Mouse (Mus musculus): ENCODE data around the gene Mical3.
A peak's percentile ranks its signal among the peaks of the same experiment; 100 is the strongest.

Mical3 gene

GRCm38 (mm10) chr6:120965814-120966213 lies 165.0 kb downstream of the Mical3 start:
- DNase-seq (ENCODE audit: low read depth, low spot score) = no peak

GRCm38 (mm10) chr6:120964179-120964578 lies 166.6 kb downstream of the Mical3 start:
- peak; percentile 43 for DNase-seq (ENCODE audit: low read depth, low spot score)

DNA sequence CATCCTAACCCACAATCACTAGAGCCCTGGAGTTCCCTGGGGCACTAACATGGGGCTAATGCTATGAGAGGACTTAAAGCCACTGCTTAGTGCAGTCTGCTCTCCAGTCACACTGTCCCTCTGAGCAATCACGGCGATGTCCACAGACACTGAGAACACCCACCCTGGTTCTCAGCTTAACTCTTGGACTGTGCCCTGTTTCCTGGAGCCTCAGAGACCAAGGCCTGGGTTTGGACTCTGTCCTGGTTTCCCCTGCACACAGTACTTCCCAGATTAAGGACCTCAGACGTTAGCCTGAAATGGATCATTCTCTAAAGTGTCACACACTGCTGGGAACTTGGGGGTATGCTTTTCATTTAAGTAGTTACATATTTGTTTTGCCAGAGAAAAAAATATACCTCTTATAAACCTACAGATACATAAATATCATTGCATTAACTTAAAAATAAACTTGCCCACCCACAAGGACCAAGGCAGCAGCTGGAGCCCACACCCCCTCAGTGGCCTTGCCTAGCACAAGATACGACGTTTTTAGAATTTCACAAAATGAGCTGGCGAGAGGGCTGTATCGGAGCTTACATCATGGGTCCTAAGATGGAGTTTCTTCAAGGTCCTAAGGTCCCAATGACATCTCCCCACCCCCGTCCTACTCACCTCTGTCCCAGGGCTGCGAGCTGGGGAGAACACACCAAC lies 170.3 kb downstream of the Mical3 start:
- DNase-seq (ENCODE audit: low read depth, low spot score) = peak; percentile 69

DNA sequence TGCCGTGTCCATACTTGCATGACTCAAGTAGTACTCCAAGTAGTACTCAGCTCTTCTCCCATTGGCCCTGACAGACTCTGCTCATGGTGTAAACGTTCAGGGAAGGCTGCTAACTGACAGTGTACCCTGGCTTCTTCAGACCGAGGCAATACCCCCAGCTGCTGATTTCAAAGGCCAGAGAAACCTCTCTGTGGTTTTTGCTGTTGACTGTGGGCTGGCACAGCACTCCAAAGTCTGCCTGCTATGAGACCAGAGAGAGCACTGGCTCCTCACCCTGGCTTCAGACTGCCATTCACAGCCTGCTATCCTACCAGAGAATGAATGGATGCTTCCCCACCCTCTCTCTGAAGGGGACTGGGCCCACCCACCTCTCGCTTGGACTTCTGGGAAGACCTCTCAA lies 173.5 kb downstream of the Mical3 start:
- DNase-seq (ENCODE audit: low read depth, low spot score) = no peak

- no peak for DNase-seq (ENCODE audit: low read depth, low spot score)
Observed at GRCm38 (mm10) chr6:120956259-120957161, 174.3 kb downstream of the Mical3 start.

GRCm38 (mm10) chr6:120955215-120955614 lies 175.6 kb downstream of the Mical3 start:
- peak; percentile 47 for DNase-seq (ENCODE audit: low read depth, low spot score)

DNA sequence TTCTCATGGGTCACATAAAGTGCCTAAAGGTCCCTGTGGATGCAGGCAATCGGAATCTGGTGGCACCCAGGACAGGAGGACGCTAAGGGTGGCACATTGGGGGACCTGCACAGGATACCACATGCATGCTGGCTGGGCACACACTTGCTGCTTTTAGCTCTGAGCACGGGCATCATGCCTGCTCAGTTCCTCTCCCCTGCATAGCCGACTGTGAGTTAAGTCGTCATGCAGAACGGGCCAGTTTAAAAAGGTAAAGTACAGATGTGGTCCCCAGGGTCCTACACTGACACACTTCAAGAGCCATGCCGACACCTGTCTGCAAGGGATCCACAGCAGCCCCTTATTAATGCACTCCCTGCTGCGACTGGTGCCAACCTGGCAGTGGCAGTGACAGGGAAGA lies 176.6 kb downstream of the Mical3 start:
- DNase-seq (ENCODE audit: low read depth, low spot score) = no peak

DNA sequence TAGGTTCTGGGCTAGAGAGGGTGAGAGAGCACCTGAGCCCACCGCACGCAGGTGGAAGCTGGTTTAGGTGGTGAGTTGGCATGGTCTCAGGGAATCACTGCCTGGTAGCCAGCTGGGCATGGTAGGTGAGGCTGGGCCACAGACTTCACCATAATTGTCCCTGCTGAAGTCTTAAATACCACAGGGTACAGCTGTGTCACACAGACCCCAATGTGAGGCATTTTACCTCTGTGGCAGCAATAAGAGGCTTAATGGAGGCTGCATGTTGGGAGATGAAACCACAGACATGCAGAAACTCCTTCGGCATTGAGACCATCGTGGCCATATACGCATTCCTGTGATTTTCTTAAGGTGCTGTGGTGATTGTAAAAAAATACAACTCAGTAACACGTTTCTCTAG lies 178.3 kb downstream of the Mical3 start:
- DNase-seq (ENCODE audit: low read depth, low spot score) = no peak

GRCm38 (mm10) chr6:120951311-120951710 lies 179.5 kb downstream of the Mical3 start:
- DNase-seq (ENCODE audit: low read depth, low spot score) = no peak

GRCm38 (mm10) chr6:120945510-120945909 lies 185.3 kb downstream of the Mical3 start:
- no peak for DNase-seq (ENCODE audit: low read depth, low spot score)

DNA sequence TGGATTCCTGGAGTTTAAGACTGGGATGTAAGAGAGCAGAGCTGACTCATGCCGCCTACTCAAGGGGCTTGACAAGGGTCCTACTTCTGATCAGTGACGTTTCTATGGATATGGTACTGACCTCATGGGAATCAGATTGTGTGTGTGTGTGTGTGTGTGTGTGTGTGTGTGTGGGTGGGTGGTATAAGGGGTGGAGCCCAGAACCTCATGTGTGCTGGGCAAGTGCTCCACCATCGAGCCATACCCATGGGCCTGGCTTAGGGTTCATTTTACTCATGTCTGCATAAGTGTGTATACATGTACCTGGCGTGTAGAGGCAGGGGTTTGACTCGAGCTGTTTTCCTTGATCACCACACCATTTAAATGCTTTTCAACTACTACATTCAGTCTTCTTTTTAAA lies 186.8 kb downstream of the Mical3 start:
- no peak for DNase-seq (ENCODE audit: low read depth, low spot score)

- DNase-seq (ENCODE audit: low read depth, low spot score) = no peak
Observed at GRCm38 (mm10) chr6:120943551-120943950, 187.2 kb downstream of the Mical3 start.

GRCm38 (mm10) chr6:120943079-120943478 lies 187.7 kb downstream of the Mical3 start:
- DNase-seq (ENCODE audit: low read depth, low spot score) = no peak

DNA sequence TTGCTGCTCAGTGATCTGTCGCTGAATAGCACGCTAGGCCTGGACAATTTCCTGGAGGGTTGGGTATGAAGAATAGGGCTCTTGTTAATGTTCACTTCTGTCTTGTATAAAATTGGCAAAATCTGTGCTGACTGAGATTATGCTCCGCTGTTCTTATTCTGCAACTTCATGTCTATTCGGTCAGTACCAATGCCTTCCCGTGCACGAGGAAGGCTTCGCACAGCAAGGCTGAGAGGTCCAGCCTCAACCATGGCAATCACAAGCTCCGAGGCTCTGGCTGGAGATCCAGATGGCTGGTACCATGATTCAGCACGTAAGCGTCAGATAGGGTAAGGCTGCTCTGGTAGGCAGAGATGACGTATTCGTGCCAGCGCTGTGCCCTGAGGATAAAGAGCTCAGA lies 189.2 kb downstream of the Mical3 start:
- peak; percentile 76 for DNase-seq (ENCODE audit: low read depth, low spot score)

- DNase-seq (ENCODE audit: low read depth, low spot score) = no peak
Observed at GRCm38 (mm10) chr6:120941084-120941481, 189.7 kb downstream of the Mical3 start.

DNA sequence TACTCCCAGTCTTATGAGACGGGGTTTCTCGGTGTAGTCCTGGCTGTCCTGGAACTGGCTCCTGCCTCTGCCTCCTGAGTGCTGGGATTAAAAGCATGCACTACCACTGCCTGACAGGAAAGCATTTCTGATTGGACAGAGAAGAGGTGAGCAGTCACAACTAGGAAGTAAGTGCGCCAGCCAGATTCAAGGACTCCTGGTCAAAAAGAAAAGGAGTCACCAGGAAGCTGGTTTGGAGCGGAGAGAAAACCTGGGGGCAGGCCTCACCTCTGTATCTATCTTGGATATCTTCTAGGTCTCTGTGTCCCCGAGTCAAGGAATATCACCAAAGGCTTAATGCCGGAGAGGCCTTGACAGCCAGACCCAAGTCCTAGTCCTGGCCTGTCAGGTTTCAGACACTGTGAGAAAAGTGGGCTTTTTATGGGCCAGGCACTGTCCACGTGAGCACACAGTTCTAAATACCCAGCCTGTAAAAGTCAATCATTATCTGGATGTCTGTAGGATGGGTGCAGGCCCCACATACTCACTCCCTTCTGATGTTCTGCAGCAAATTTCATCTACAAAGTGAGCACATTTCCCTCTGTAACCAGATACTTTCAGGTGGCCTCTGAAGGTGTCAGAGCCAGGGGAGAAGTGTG lies 190.2 kb downstream of the Mical3 start:
- DNase-seq (ENCODE audit: low read depth, low spot score) = no peak

DNA sequence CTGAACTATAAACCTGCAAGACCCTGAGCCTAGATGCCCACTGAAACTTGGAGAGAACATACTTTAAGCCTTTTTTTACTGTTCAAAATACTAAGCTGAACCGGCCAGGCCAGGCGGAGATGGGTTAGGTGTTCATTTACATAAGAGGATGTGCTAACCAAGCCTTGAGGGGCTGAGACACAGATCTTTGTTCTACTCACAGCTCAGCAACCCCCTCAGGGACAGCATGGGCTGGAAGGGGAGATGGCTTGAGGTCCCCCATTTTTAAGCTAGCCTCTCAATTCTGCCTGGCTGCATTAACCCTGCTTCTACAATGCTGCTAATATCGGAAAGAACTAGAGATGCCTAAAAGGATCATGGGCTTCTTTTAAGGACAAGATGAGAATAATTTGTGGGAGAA lies 191.0 kb downstream of the Mical3 start:
- no peak for DNase-seq (ENCODE audit: low read depth, low spot score)

DNA sequence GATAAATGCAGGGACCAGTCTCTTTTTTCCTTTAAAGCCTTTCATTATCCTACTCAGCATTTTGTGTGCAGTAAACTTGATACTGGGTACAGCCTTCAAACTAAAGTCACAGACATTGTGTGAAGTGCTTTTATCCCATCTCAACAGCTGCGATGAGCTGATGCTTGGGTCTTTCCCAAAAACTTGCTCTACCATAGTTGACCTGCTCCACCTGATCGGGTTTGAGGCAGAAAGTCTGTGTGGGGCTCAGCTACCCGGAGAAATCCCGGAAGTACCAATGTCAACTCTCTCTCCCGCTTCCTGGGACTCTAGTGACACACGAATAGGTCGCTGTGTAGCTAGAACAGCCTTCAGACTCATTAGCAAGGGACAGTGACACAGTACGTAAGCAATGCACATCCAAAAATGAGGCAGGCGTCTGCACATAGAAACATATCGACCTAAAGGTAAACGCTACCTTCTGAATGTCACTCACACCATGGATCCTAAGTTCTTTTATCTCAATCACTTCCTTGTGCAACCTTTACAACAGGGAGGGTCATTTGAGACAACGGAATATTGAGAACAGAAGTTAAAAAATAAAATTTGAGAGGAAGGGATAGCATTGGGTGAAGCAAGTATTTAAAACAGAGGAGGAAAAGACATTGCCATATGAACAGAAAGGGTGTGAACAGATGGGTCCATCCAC lies 191.9 kb downstream of the Mical3 start:
- peak; percentile 36 for DNase-seq (ENCODE audit: low read depth, low spot score)

DNA sequence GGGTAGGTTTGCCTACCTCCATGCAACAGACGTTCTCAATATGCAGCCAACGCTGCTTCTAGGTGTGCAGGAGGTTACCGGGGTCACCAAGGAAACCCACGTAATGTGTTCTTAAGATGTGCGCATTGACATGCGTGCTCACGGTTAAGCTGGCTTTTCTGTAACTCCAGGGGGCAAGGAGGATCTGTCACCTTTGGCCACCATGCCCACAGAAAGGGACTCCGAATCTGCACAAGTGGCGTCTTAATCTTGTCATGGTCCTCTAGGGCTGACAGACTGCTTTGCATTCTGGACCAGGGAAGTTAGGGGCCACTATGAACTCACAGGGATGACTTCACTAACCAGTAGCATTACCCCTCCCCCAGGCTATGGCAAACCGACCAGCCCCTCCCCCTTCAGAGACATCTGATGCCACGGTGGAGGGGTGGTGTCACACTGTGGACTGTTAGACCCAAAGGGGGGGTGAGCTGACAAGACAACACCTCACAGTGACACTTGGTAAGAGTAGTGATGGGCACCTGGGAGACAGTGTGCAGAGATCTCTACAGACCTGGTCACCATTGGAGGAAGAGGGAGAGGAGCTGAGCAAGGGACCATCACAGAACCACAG lies 192.7 kb downstream of the Mical3 start:
- no peak for DNase-seq (ENCODE audit: low read depth, low spot score)

DNA sequence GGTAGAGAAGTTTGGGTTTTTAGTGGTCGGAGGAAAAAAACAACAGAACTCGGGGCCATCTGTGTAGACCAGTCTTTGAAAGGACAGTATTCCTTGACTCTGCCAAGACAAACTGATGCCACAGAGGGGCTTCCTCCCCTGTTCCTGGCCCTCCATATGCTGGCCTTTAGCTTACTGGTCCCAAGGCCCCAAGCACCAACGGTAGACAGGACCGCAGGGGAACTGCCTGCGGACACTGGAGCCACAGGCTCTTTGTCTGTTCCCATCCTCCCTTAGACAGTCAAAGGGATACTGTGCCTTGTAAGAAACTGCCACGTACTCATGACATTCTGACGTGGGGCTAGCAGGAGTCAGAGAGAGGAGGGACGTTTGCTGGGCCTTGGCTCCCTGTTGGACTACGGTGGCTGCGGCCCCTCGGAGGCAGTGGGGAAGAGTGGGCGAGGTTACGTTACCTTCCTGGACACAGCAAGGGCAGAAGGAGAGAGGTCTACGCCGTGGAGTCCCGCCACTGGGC lies 193.6 kb downstream of the Mical3 start:
- no peak for DNase-seq (ENCODE audit: low read depth, low spot score)

- DNase-seq (ENCODE audit: low read depth, low spot score) = no peak
Observed at GRCm38 (mm10) chr6:120934176-120934575, 196.6 kb downstream of the Mical3 start.

Measured in brain, adult 2 months (tissue).